Mouse (Mus musculus): ENCODE data around the gene Alox5.

The Alox5 gene

GRCm38 (mm10) chr6:116385194-116386044, 75.6 kb downstream of the Alox5 start:
- no peak for DNase-seq

- no peak for DNase-seq
These were observed 77.4 kb downstream of the Alox5 start for GRCm38 (mm10) chr6:116383582-116383981.

GRCm38 (mm10) chr6:116381605-116382004, 79.4 kb downstream of the Alox5 start:
- no peak for DNase-seq

DNA sequence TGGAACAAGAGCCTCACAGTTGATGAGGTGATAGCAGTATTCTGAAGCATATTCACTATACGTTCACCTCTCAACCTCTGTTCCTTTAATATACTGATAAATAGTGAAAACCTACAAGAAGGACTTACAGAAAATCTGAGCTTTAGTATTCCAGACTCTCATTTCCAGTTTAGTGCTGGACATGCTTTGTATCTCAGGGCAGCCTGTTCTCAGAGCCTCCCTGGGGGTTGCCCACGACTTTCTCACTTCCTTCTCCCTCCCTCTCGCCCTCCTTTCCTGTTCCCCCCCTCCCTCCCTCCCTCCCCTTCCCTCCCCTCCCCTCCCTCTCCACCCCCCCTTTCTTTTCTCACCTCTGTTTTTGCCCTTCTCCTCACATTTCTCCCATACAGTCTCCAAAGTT, 80.8 kb downstream of the Alox5 start:
- no peak for DNase-seq

DNA sequence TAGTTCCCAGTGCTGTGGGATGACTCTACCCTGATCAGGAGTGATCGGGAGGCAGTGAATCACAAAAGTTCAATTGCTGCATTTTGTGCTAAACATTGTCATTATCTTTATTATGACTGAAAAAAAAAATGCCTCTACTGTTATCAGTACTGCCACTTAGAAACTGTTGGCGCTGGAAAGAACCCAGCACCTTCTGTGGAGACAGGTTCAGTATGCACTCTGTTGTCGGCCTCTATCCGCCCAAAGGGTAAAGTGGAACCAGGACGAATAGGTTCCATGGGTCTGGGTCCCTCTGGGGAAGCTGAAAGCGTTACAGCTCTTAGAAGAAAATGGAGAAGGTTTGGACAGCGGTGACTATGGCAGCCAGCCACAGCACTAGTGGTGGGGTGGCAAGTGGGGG, 82.1 kb downstream of the Alox5 start:
- DNase-seq = no peak

DNA sequence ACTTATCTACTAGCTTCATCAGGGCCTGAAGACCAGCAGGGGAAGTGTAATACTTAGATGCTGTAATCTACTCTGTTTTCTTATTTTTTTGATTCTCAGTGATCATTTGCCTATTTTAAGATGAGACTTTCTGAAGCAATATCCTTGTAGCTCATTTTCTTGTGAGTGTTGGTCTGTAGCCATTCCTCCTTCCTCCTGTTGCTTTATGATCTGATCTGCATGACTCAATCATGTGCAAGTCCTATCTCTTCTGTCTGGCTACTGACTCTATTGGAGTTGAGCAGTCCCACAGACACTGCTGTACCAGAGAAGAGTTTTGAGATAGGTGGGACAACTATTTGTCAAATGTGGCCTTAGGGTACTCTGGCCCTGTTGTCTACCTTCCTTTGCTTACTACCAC, 86.4 kb downstream of the Alox5 start:
- DNase-seq = no peak

DNA sequence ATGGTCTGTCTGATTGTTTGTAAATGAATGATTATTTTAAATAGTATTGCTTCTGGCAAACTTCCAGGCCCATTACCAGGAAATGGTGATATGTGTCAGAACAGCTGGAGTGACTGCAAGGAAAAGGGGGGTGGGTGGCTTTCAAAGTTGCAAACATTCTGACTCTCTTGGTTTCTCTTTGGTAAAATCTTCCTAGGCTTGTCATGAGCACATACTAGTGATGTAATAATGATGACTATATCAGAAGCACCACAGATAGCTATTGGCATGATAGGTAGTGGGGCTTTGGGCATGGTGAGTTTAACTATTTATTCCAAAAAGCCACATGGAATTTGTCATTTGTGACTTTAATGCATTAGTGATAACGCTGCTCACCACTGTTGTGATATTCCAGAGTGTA, 86.8 kb downstream of the Alox5 start:
- no peak for DNase-seq

- no peak for DNase-seq
These were observed 89.5 kb downstream of the Alox5 start for GRCm38 (mm10) chr6:116371500-116371899.

DNA sequence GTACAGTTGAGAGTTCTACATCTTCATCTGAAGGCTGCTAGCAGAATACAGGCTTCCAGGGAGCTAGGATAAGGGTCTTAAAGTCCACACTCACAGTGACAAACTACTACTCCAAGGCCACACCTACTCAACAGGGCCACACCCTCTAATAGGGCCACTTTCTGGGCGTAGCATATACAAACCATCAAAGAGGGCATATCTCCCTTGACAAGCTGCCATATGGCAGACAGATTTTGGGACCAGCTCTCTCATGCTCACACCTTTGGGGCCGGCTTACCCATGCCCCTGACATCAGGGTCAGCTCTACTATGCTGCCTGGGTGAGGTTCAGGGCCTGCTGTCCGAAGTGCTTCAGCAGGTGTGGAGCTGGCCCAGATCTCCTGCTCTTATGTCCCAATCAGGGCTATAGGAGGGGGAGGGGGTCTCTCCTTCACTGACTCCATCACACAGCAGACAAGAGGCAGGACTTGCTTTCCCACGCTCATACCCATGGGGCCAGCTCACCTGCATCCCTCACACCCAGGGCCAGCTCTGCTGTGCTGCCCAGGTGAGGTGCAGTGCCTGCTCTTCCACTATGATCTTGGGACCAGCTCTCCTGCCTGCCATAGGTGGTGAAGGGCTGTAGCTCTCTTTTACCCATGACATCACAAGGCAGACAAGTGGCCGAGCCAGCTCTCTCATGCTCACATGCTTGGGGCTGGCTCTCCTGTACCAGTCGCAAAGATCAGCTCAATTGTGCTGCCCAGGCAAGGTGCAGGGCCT, 90.6 kb downstream of the Alox5 start:
- DNase-seq = no peak

DNA sequence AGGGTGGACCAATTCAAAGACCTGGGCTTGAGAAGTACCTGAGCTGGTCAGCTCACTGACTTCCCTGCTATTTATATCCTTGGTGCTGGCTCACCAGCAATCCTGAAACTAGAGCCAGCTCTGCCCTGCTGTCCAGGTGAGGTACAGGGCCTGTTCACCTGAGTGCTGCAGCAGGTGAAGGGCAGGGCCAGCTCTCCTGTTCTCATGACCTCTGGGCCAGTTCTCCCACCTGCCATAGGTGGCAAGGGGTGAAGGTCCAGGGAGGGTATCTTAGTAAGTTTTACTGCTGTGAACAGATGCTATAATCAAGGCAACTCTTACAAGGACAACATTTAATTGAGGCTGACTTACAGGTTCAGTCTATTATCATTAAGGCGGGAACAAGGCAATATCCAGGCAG, 91.2 kb downstream of the Alox5 start:
- DNase-seq = no peak

DNA sequence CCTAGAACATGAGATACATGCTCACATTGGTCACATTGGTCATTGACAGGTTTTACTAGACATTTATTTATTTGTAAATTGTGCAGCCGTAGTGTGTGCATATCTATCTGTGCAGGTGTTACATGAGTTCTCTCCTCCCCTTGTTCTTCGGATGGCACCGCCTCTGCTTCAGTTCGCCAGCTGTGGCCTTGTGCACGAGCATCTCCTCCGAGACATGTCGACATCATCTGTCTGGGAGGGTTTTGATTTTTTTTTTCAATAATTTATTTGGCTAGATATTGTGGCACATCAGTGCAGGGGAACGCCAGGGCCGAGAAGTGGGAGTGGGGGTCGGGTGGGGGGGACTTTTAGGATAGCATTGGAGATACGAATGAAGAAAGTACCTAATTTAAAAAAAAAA, 93.0 kb downstream of the Alox5 start:
- DNase-seq = no peak

GRCm38 (mm10) chr6:116361993-116362392, 99.0 kb downstream of the Alox5 start:
- no peak for DNase-seq

DNA sequence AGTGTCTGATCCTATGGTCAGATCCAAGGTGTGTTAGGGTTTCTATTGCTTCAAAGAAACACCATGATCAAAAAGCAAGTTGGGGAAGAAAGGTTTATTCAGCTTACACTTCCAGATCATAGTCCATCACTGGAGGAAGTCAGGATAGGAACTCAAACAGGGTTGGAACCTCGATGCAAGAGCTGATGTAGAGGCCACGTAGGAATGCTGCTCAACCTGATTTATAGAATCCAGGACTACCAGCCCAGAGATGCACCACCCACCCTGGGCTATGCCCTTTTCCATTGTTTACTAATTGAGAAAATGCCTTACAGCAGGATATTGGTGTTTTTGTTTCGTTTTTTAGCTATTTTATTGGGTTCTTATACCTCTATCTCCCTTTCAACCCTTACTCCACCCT, 99.5 kb downstream of the Alox5 start:
- no peak for DNase-seq
